Mouse (Mus musculus) layer of hippocampus, postnatal 10 days (tissue): ENCODE measurements around the gene Gdpgp1. TPM values are rescaled to one million over a fixed set of nuclear protein-coding genes. Genes with fewer than 3 reads are reported as not detected.

Source experiments
- DNase-seq, 2 experiments: peaks; one replicate each; pipeline ENCODE4 v3.0.0; 2021; ENCODE audit warnings: low spot score in 2 of 2
- total RNA-seq, 2 experiments: library from RNA; stranded (reverse); gene quantifications; 2 replicates each; pipeline ENCODE4 v1.2.3; 2021

Gdpgp1 gene
- total RNA-seq, 2 experiments from 2014 or later: 6.4 to 6.7 TPM

- no peak for DNase-seq
These were observed 37.1 kb downstream of the Gdpgp1 start for GRCm38 (mm10) chr7:80269751-80270255.

GRCm38 (mm10) chr7:80273456-80273855 lies 40.8 kb downstream of the Gdpgp1 start:
- DNase-seq: no peak

GRCm38 (mm10) chr7:80276374-80276773 lies 43.7 kb downstream of the Gdpgp1 start:
- no peak for DNase-seq

GRCm38 (mm10) chr7:80280032-80280431 lies 47.4 kb downstream of the Gdpgp1 start:
- no peak for DNase-seq

- DNase-seq: no peak
These were observed 48.3 kb downstream of the Gdpgp1 start for GRCm38 (mm10) chr7:80280998-80281397.

GRCm38 (mm10) chr7:80281646-80282045 lies 49.0 kb downstream of the Gdpgp1 start:
- DNase-seq: no peak

- no peak for DNase-seq
These were observed 50.7 kb downstream of the Gdpgp1 start for GRCm38 (mm10) chr7:80283226-80283918.

- no peak for DNase-seq
These were observed 51.7 kb downstream of the Gdpgp1 start for GRCm38 (mm10) chr7:80284391-80284790.

GRCm38 (mm10) chr7:80285725-80286124 lies 53.1 kb downstream of the Gdpgp1 start:
- no peak for DNase-seq

- no peak for DNase-seq
These were observed 55.1 kb downstream of the Gdpgp1 start for GRCm38 (mm10) chr7:80287736-80288135.

Other genes with a start within 250 kb of the Gdpgp1 start
- gene Zfp710, start 208.1 kb upstream of the Gdpgp1 start, total RNA-seq: 10 to 100 TPM; 18.3 to 19.8 TPM
- gene Idh2, start 117.5 kb upstream of the Gdpgp1 start, total RNA-seq: 10 to 100 TPM; 60.9 to 67.7 TPM
- 10 to 100 TPM; 30.4 to 30.7 TPM for gene Sema4b, start 46.0 kb upstream of the Gdpgp1 start, total RNA-seq
- 10 to 100 TPM; 23.4 to 24.3 TPM for gene Cib1, start 52 bp upstream of the Gdpgp1 start, total RNA-seq
- 1 to 10 TPM; 1.4 to 1.5 TPM for gene Ttll13, start 13.5 kb downstream of the Gdpgp1 start, total RNA-seq
- 10 to 100 TPM; 37.2 to 39.4 TPM for gene Ngrn, start 28.4 kb downstream of the Gdpgp1 start, total RNA-seq
- gene Vps33b, start 36.8 kb downstream of the Gdpgp1 start, total RNA-seq: 10 to 100 TPM; 23.0 to 25.6 TPM
- 10 to 100 TPM; 10.2 to 10.7 TPM for gene Prc1, start 61.6 kb downstream of the Gdpgp1 start, total RNA-seq
- gene Rccd1, start 91.6 kb downstream of the Gdpgp1 start, total RNA-seq: 10 to 100 TPM; 21.2 to 22.3 TPM
- gene Unc45a, start 108.1 kb downstream of the Gdpgp1 start, total RNA-seq: 10 to 100 TPM; 47.9 to 61.9 TPM
- gene Hddc3, start 110.2 kb downstream of the Gdpgp1 start, total RNA-seq: 10 to 100 TPM; 37.2 to 44.9 TPM
- 100 to 1,000 TPM; 106 to 115 TPM for gene Man2a2, start 138.5 kb downstream of the Gdpgp1 start, total RNA-seq
- 10 to 100 TPM in 1 of 2 experiments, 1 to 10 TPM in 1; 5.2 to 10.6 TPM for gene Fes, start 155.1 kb downstream of the Gdpgp1 start, total RNA-seq
- gene Furin, start 172.6 kb downstream of the Gdpgp1 start, total RNA-seq: 10 to 100 TPM; 53.6 to 56.6 TPM